Mouse (Mus musculus) forebrain, embryonic 16.5 days (tissue): Measurements from ENCODE around the gene Gtf3c5. TPM values are rescaled to one million over a fixed set of nuclear protein-coding genes. Genes with fewer than 3 reads are reported as not detected.

Experiments
- ATAC-seq: fragments of 200-750 bp; cut with Nextera tagmentation; 2 replicates; pipeline ENCODE4 v1.8.0; 2017; ENCODE audit warnings: mild to moderate bottlenecking, moderate library complexity
- H3K27ac ChIP-seq: fragments of 300-500 bp; sonication (generic); 2 replicates; pipeline ENCODE4 v1.5.1; 2014; ENCODE audit warnings: low read length, control low read depth
- H3K27me3 ChIP-seq: fragments of 300-500 bp; sonication (generic); replicated peaks from 2 replicates; pipeline ENCODE4 v1.6.1; 2014; ENCODE audit warnings: low read length; ENCODE audit not compliant: control insufficient read depth, insufficient read depth
- H3K36me3 ChIP-seq: fragments of 300-500 bp; sonication (generic); 2 replicates; pipeline ENCODE4 v1.6.1; 2014; ENCODE audit not compliant: control insufficient read depth, insufficient read depth
- H3K4me1 ChIP-seq: fragments of 300-500 bp; sonication (generic); replicated peaks from 2 replicates; pipeline ENCODE4 v1.6.1; 2014; ENCODE audit warnings: low read length; ENCODE audit not compliant: control insufficient read depth, insufficient read depth
- H3K4me2 ChIP-seq: fragments of 300-500 bp; sonication (generic); 2 replicates; pipeline ENCODE4 v1.6.1; 2014; ENCODE audit warnings: mild to moderate bottlenecking, low read length, control low read depth
- H3K4me3 ChIP-seq: fragments of 300-500 bp; sonication (generic); replicated peaks from 2 replicates; pipeline ENCODE4 v1.5.1; 2014; ENCODE audit warnings: mild to moderate bottlenecking, low read length, control low read depth
- H3K9ac ChIP-seq: fragments of 300-500 bp; sonication (generic); replicated peaks from 2 replicates; pipeline ENCODE4 v1.6.1; 2014; ENCODE audit warnings: low read depth, low read length, control low read depth
- H3K9me3 ChIP-seq: fragments of 300-500 bp; sonication (generic); 2 replicates; pipeline ENCODE4 v1.6.1; 2016; ENCODE audit warnings: low read length; ENCODE audit not compliant: control insufficient read depth
- WGBS: fragments of 180-500 bp; shearing (Covaris S2); extraction: QIAGEN DNeasy Blood & Tissue Kit; methylation state at CpG from one replicate; pipeline ENCODE4 v1.1.7; 2014; 5-methylcytosine and 5-hydroxymethylcytosine counted together
- polyA plus RNA-seq: library from polyadenylated mRNA; unstranded; fragments of >200 nt; fragmentation: Nextera tagmentation; extraction: Ambion mirVana; gene quantifications from 2 replicates; pipeline ENCODE4 v1.2.1, GENCODE M21; 2015

Gtf3c5 gene
- polyA plus RNA-seq, 1 experiment from 2014 or later = 43.3 TPM

DNA sequence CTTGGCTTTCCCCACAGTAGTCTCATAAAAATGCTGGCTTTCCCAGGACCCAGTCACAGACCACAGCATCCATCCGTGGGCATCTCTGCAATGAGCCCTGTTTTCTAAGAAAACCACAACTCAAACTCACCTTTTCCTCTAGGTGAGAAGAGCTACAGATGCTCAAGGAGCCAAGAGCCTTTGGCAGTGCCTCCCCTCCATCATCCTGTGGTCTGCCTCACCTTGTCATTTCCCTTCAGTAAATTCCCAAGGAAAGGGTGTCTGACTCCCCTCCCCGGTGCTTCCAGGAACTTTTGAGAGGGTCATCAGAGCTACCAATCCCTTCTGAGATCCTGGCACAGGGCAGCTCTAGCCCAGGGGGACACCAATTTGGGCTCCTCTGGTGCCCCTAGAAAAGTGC lies 37.6 kb upstream of the Gtf3c5 start:
- H3K27me3 ChIP-seq = peaks cover 16% of the 10 kb centered on the region
- H3K9ac ChIP-seq = no peak overlapping the region
- H3K4me3 ChIP-seq = no peak overlapping the region
- no peak overlapping the region for H3K4me2 ChIP-seq
- H3K4me1 ChIP-seq = no peaks in the 10 kb centered on the region
- no peak overlapping the region for H3K27ac ChIP-seq
- ATAC-seq = no peak
- 23% methylated on average over 2 of the region's 2 CpGs for whole genome bisulfite sequencing
- H3K36me3 ChIP-seq = no peaks in the 10 kb centered on the region
- H3K9me3 ChIP-seq = no peaks in the 10 kb centered on the region

- H3K27me3 ChIP-seq = peaks cover 16% of the 10 kb centered on the region
- H3K9ac ChIP-seq = no peak overlapping the region
- H3K4me3 ChIP-seq = no peak overlapping the region
- no peak for ATAC-seq
- H3K9me3 ChIP-seq = no peaks in the 10 kb centered on the region
- H3K4me1 ChIP-seq = no peaks in the 10 kb centered on the region
- WGBS = 58% methylated on average over 10 of the region's 10 CpGs
- no peak overlapping the region for H3K4me2 ChIP-seq
- no peak overlapping the region for H3K27ac ChIP-seq
- no peaks in the 10 kb centered on the region for H3K36me3 ChIP-seq
These were observed 37.0 kb upstream of the Gtf3c5 start for GRCm38 (mm10) chr2:28620522-28620921.

GRCm38 (mm10) chr2:28619369-28619768 lies 35.8 kb upstream of the Gtf3c5 start:
- ATAC-seq = no peak
- H3K27ac ChIP-seq = no peak overlapping the region
- no peaks in the 10 kb centered on the region for H3K9me3 ChIP-seq
- H3K4me2 ChIP-seq = no peak overlapping the region
- H3K36me3 ChIP-seq = no peaks in the 10 kb centered on the region
- H3K4me3 ChIP-seq = no peak overlapping the region
- peaks cover 19% of the 10 kb centered on the region for H3K27me3 ChIP-seq
- no peak overlapping the region for H3K9ac ChIP-seq
- no peaks in the 10 kb centered on the region for H3K4me1 ChIP-seq
- WGBS = 84% methylated on average over 6 of the region's 6 CpGs

- Histone ChIP-seq H3K27ac (no peak overlapping the region), H3K4me3 (no peak overlapping the region), H3K9me3 (no peaks in the 10 kb centered on the region), H3K9ac (no peak overlapping the region), H3K4me2 (no peak overlapping the region), H3K36me3 (no peaks in the 10 kb centered on the region), H3K27me3 (peaks cover 19% of the 10 kb centered on the region), H3K4me1 (no peaks in the 10 kb centered on the region)
- 88% methylated on average over 6 of the region's 6 CpGs for WGBS
- no peak for ATAC-seq
These were observed 35.3 kb upstream of the Gtf3c5 start for GRCm38 (mm10) chr2:28618777-28619336.

- H3K4me3 ChIP-seq = no peak overlapping the region
- H3K9me3 ChIP-seq = no peaks in the 10 kb centered on the region
- H3K27me3 ChIP-seq = peaks cover 16% of the 10 kb centered on the region
- no peak overlapping the region for H3K27ac ChIP-seq
- H3K9ac ChIP-seq = no peak overlapping the region
- ATAC-seq = no peak
- H3K4me2 ChIP-seq = no peak overlapping the region
- H3K36me3 ChIP-seq = no peaks in the 10 kb centered on the region
- H3K4me1 ChIP-seq = no peaks in the 10 kb centered on the region
- 72% methylated on average over 8 of the region's 8 CpGs for WGBS
These were observed 34.2 kb upstream of the Gtf3c5 start for GRCm38 (mm10) chr2:28617498-28618486.

- no peak overlapping the region for H3K4me3 ChIP-seq
- H3K9me3 ChIP-seq = no peaks in the 10 kb centered on the region
- no peak overlapping the region for H3K4me2 ChIP-seq
- 82% methylated on average over 9 of the region's 9 CpGs for WGBS
- H3K27me3 ChIP-seq = peaks cover 10% of the 10 kb centered on the region
- ATAC-seq = no peak
- H3K9ac ChIP-seq = no peak overlapping the region
- H3K36me3 ChIP-seq = no peaks in the 10 kb centered on the region
- H3K4me1 ChIP-seq = no peaks in the 10 kb centered on the region
- no peak overlapping the region for H3K27ac ChIP-seq
These were observed 33.3 kb upstream of the Gtf3c5 start for GRCm38 (mm10) chr2:28616874-28617273.

DNA sequence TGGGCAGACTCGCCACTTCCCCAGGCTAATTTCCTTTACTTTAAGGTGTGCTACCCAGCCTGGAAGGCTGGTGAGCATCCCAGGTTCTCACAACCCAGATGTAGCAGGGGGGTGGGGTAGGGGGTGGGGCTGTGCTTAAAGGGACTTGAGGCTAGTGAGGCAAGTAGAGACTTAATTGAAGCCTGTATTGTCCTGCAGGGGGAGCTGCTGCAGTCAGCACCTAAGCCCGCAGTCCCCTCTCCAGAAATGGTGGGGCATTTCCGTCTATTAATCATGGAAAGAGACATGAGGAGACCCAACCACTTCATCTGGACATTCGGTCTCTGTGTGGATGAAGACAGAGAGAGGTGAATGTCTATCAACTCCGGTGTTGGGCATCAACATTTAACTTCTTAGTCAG lies 32.8 kb upstream of the Gtf3c5 start:
- H3K4me3 ChIP-seq = no peak overlapping the region
- no peaks in the 10 kb centered on the region for H3K4me1 ChIP-seq
- 31% methylated on average over 5 of the region's 5 CpGs for WGBS
- no peak overlapping the region for H3K27ac ChIP-seq
- H3K27me3 ChIP-seq = peaks cover 7% of the 10 kb centered on the region
- H3K36me3 ChIP-seq = no peaks in the 10 kb centered on the region
- no peak for ATAC-seq
- H3K4me2 ChIP-seq = no peak overlapping the region
- no peak overlapping the region for H3K9ac ChIP-seq
- no peaks in the 10 kb centered on the region for H3K9me3 ChIP-seq

DNA sequence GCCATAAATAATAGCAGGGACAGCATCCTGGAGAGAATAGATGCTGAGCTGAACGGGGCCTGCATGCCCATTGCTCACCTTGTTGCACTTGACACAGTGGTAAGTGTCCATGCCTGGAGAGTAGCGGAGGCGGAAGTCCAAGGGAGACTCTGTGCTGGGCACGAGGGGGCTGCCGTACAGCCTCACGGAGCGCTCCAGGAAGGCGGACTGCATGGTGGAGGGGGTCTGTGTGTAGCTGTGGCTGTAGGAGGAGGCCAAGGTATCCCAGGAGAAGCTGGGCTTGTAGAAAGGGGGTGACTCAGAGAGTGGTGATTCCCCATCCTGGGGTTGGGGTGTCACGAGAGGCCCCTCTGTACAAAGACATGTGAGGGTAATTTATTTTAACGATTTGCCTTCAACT lies 30.0 kb upstream of the Gtf3c5 start:
- no peak overlapping the region for H3K4me3 ChIP-seq
- no peak for ATAC-seq
- no peak overlapping the region for H3K27ac ChIP-seq
- H3K27me3 ChIP-seq = 0 out of 2 replicates have a peak, but pooled peaks cover 2% of the 10 kb centered on the region
- no peaks in the 10 kb centered on the region for H3K9me3 ChIP-seq
- no peaks in the 10 kb centered on the region for H3K36me3 ChIP-seq
- H3K4me2 ChIP-seq = no peak overlapping the region
- 90% methylated on average over 10 of the region's 10 CpGs for WGBS
- H3K9ac ChIP-seq = no peak overlapping the region
- H3K4me1 ChIP-seq = no peaks in the 10 kb centered on the region

- ATAC-seq = no peak
- Histone ChIP-seq H3K27me3 (0 out of 2 replicates have a peak, but pooled peaks cover 2% of the 10 kb centered on the region), H3K36me3 (no peaks in the 10 kb centered on the region), H3K4me3 (no peak overlapping the region), H3K4me1 (no peaks in the 10 kb centered on the region), H3K27ac (no peak overlapping the region), H3K4me2 (no peak overlapping the region), H3K9ac (no peak overlapping the region), H3K9me3 (no peaks in the 10 kb centered on the region)
- 65% methylated on average over 10 of the region's 10 CpGs for WGBS
These were observed 29.0 kb upstream of the Gtf3c5 start for GRCm38 (mm10) chr2:28612436-28613063.
